Mouse (Mus musculus) lung, postnatal 25 days (tissue): ENCODE measurements around the gene Fkbp14.
A peak's percentile ranks its signal among the peaks of the same experiment; 100 is the strongest.

Experiments used
- DNase-seq: peaks from one replicate; pipeline ENCODE4 v3.0.0; 2022; ENCODE audit warnings: low spot score

The Fkbp14 gene

DNA sequence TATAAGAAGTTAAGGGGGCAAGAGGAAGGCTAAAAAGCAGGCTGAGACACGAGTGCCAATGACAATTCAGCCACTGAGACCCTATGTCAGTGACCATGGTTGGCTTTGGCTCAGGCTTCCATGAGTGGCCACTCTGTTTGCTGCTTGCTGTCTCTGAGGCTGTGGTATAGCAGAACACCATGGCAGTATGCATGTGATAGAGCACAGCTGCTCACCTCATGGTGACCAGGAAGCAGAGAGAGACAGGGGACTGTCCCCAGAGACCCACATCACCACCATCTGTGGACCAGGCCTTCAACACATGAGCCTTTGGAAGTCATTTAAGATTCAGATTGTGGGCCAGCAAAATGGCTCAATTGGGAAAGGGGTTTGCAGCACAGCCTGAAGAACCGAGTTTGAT lies 53.5 kb downstream of the Fkbp14 start:
- no peak for DNase-seq

DNA sequence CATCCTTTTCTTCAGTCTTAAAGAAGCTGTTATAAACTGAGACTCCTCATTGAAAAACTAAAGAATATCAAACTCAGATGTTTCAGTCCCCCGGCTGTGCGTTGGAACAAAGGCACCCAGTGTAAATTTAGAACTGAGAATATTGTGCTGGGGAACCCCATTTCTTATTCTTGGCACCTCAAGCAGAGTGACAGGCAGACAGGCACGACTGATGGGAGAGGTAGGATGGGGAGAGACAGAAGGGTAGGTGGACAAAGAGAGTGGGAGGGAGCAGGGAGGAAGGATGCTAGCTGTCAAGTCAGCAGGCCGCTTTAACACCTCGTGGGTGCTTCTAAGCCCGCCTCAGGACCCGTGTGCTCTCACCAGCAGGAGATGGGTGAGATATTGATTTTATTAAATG lies 54.3 kb downstream of the Fkbp14 start:
- DNase-seq, result no peak

DNA sequence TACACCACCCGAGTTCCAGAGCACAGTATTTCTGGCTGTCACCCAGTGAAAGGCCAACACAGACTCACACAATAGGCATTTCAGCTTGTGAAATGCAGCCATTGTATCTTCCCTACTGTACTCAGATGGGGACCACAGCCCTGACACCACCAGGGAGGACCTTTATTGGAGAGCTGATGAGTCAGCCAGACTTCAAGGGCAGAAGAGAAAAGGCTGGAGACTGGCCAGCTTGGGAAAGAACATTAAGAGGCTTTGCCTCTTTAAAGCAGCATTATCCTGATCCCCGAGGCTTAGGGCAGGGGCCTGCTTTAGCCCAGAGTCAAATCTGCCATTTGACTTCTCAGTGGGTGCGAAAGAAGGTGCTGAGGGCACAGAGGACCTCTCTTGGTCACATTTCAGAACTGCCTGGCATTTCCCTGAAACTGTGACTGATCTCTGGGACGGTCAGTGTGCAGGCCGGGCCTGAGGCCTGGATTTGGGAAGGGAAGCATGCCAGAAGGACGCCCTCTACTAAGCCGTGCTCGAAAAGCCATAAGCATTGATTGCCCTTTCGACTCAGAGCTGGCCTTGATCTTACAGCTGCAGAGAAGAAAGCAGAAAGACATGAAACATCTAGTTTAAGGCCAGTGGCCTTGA lies 56.7 kb downstream of the Fkbp14 start:
- no peak for DNase-seq

DNA sequence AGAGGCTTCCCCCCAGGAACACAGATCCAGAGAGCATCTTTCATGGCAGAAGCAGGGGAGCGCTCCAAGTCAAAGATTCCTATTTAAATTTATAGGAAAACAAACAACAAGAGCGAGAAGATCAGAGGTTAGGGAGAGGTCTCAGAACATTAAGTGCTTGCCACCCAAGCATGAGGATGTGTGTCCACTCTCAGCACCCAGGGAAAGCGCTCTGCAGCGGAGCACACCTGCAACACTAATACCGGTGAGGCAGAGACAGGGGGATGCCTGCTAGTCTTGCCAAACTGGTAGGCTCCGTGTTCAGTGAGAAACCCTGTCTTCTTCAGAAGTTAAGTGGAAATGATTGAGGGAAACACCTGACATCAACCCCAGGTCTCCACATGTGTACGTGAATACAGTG lies 57.7 kb downstream of the Fkbp14 start:
- no peak for DNase-seq

DNA sequence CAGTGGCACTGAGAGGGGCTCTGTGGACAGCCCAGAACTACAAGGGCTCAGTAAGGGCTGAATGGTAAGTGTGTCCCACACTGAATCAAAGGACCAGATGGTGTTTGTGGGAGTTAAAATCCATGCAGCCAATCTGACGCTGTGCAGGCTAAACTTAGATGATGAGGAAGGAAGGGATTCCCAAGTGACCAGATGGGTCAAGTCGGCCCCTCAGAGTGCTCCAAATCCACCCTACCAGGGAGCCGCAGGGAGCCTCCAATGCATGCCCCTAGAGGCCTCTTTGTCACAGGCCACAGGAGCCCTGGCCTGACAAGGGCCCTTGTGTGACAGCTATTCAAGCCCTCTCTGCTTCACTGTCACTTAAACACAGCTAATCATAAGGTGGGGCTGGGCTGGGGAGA lies 58.3 kb downstream of the Fkbp14 start:
- DNase-seq, result no peak

DNA sequence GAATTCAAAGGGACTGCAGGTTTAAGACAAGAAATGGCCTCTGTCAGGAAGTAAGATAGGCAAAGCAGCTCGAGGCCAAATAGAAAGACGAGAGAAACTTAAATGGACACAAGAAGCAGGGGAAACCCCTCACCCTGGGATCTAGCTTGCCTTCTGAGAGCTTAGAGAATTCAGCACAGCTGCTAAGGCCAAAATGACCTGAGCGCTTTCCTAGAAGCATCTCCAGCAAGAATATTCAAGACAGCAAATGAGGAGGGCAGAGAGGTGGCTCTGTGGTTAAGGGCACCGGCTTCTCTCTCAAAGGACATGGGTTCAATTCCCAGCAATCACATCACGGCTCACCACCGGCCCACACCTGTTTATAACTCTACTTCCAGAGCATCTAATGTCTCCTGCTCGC lies 60.1 kb downstream of the Fkbp14 start:
- no peak for DNase-seq

DNA sequence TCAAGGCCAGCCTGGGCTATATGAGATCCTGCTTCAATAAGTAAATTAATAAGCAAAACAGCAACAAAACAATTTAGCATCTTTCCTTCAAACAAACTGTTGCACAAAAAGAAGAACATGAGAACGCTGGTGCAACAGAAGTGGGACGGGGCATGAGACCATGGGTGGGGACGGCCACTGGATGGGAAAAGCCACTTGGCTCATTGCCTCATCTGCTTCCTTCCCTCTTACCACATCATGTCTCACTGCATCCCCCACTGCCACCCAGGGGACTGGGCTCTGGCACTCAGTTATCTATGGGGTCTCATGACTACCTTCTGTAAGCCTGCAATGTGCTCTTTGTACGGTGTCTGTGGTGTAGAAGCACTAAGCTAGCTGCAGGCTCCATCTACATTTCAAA lies 61.6 kb downstream of the Fkbp14 start:
- no peak for DNase-seq

- DNase-seq, result peak; percentile 17
Observed at GRCm38 (mm10) chr6:54531048-54531481, 66.0 kb downstream of the Fkbp14 start.

GRCm38 (mm10) chr6:54530182-54530581 lies 66.9 kb downstream of the Fkbp14 start:
- no peak for DNase-seq

DNA sequence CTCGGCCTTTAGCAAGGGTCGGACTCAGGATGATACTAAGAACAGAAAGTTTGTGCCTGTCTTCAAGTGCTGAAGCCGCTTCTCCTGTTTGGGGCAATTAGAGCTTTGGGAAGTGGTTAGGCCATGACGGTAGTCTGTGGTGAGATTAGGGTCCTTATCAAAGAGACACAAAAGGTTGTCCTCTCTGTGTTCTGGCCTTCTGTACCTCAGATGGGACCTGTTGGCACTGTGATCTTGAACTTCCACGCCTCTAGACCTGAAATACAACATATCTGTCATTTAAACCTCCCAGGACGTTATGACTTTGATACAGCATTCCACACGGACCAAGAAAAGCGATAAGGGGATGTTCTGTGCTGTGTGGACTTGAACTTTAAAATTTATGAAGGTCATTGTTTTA lies 68.4 kb downstream of the Fkbp14 start:
- DNase-seq, result no peak
